Mouse (Mus musculus): ENCODE results near the gene Cdhr3. TPM values are rescaled to one million over a fixed set of nuclear protein-coding genes. Genes with fewer than 3 reads are reported as not detected.

The Cdhr3 gene
- polyA plus RNA-seq, 1 experiment from 2014 or later: not detected

DNA sequence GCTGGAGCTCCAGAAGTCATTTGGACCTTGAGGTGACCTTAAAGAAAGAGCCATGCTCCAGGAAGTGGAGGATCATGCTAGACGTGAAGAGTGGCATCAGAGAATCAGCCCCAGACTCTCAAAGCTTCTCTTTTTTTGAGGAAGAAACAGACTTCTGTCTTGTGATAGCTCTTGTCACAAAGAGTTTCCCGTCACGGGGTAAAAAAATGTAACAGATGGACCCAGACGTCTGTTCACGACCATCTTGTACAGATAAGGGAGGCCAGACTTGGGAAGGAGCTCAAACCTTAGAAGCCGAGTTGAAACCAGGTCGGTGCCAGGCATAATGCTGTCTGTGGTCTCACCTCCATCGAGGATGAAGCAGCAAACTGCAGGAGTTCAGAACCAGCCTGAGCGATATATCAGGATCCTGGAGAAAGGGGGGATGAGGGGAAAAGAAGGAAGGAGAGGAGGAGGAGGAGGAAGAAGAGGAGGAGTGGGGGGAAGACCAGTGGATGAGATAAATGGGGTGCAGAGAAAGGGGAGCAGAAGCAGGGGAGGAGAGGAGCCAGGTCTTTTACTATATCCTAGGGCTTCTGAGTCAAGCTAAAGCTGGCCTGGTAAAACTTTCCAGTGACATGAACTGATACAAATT lies 33.0 kb upstream of the Cdhr3 start:
- Histone ChIP-seq H3K27me3 (ENCODE audit: control insufficient read depth, insufficient read depth, low read length) (no peaks in the 10 kb centered on the region), H3K4me2 (ENCODE audit: low read depth, low read length, severe bottlenecking) (no peak overlapping the region), H3K9me3 (ENCODE audit: control insufficient read depth, low read length) (no peaks in the 10 kb centered on the region), H3K9ac (ENCODE audit: low read length) (no peak overlapping the region), H3K27ac (ENCODE audit: low read depth, low read length) (no peak overlapping the region), H3K36me3 (ENCODE audit: control insufficient read depth, insufficient read depth, low read length) (no peaks in the 10 kb centered on the region), H3K4me1 (replicated peaks; ENCODE audit: control insufficient read depth, insufficient read depth, low read length) (peaks cover 3% of the 10 kb centered on the region; the same call in 1 of the 2 replicates), H3K4me3 (ENCODE audit: low read depth, low read length) (no peak overlapping the region)
- ATAC-seq (replicated peaks; ENCODE audit: low FRiP score) (no peak), DNase-seq (ENCODE audit: low spot score) (no peak)
- WGBS: 86% methylated on average over 9 of the region's 9 CpGs

DNA sequence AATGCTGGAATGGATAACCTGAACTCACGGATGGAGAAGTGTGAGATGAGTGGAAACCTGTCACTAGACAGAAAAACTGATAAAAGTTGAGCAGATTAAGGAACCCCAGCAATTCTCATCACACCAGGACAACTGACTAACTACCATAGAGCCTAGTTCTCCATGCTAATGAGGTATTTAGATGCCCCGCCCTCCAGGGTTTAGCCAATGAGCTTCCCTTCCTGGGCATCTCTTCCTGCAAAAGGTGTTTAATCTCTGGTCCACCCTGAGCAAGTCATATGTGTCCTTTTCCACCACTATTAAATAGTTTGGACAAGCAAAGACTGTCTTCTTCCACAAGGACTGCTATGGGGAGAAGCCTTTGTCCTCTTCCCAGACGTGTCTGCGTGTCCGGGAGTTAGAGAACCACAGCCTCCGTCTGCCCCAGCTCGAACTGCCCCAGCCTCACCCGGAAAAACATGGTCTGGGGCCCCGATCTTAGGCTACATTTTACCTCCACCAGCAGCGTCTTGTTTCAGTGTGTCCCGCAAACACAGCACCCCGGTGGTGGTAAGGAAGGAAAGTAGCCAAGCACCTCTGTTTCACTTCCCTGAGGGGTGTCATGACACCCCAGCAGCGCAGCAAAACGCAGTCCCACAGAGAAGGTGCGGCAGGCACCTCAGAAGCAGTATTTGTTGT lies 26.1 kb upstream of the Cdhr3 start:
- Histone ChIP-seq H3K4me1 (replicated peaks; ENCODE audit: control insufficient read depth, insufficient read depth, low read length) (0 out of 2 replicates have a peak, but pooled peaks cover 1% of the 10 kb centered on the region), H3K36me3 (ENCODE audit: control insufficient read depth, insufficient read depth, low read length) (no peaks in the 10 kb centered on the region), H3K9me3 (ENCODE audit: control insufficient read depth, low read length) (no peaks in the 10 kb centered on the region), H3K4me3 (ENCODE audit: low read depth, low read length) (no peak overlapping the region), H3K9ac (ENCODE audit: low read length) (no peak overlapping the region; the same call in 1 of the 2 replicates), H3K27me3 (ENCODE audit: control insufficient read depth, insufficient read depth, low read length) (no peaks in the 10 kb centered on the region), H3K4me2 (ENCODE audit: low read depth, low read length, severe bottlenecking) (0 out of 2 replicates have a peak overlapping the region, but pooled peaks have one; percentile 9), H3K27ac (ENCODE audit: low read depth, low read length) (no peak overlapping the region)
- WGBS: 38% methylated on average over 15 of the region's 15 CpGs
- no peak for ATAC-seq (replicated peaks; ENCODE audit: low FRiP score)
- DNase-seq (ENCODE audit: low spot score): no peak

DNA sequence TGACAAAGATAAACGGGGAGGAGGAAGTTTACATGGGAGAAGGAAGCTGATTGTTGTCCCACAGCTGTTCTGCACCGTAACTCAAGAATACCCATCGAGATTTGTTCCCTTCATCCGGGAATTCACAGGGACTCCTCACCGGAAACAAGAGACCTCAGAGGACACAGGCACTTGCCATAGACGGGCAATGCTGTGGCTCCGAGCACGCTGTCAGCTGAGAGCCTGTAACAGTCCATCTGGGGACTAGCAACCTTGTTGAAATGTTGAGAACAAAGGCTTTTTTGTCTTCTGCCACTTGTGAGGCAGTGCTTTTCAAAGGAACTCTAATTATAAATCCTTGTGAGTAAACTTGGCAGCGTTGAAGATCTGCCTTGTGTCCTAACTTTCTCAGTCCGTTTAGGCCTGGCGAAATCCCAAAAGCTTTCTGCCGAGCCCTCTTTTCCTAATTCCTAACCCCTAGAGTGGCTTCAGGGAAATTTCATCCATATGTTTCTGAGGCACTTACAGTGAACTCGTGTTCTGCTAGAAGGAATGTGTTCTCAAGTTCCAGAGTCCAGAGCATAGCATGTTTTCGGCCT lies 18.3 kb upstream of the Cdhr3 start:
- Histone ChIP-seq H3K4me3 (ENCODE audit: low read depth, low read length) (no peak overlapping the region), H3K36me3 (ENCODE audit: control insufficient read depth, insufficient read depth, low read length) (no peaks in the 10 kb centered on the region), H3K4me1 (replicated peaks; ENCODE audit: control insufficient read depth, insufficient read depth, low read length) (0 out of 2 replicates have a peak, but pooled peaks cover 2% of the 10 kb centered on the region), H3K27ac (ENCODE audit: low read depth, low read length) (no peak overlapping the region; the same call in 1 of the 2 replicates), H3K27me3 (ENCODE audit: control insufficient read depth, insufficient read depth, low read length) (no peaks in the 10 kb centered on the region), H3K4me2 (ENCODE audit: low read depth, low read length, severe bottlenecking) (no peak overlapping the region), H3K9me3 (ENCODE audit: control insufficient read depth, low read length) (no peaks in the 10 kb centered on the region), H3K9ac (ENCODE audit: low read length) (0 out of 2 replicates have a peak overlapping the region, but pooled peaks have one; percentile 20)
- WGBS: 40% methylated on average over 14 of the region's 14 CpGs
- 0 out of 2 replicates have a peak, but pooled peaks have one; percentile 54 for ATAC-seq (replicated peaks; ENCODE audit: low FRiP score)
- no peak for DNase-seq (ENCODE audit: low spot score)

DNA sequence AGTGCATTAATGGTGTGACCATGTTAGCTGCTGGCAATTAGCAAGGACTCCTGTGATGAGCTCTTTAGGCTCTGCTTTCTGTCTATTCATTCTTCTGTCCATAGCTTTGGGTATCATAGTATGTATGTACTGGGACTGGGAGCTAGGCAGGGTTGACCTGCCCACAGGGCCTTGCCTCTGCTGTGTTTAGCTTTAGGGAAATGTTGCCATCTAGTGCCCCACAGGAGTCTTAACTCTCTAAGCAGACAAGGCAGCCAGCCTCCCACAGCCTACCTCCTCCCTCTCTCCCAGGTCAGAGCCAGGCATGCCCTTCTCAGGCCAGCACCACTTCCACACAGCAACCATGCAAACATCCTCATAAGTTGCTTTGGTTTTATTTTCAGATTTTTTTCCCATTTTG lies 16.9 kb upstream of the Cdhr3 start:
- H3K27ac ChIP-seq (ENCODE audit: low read depth, low read length): no peak overlapping the region
- H3K4me1 ChIP-seq (replicated peaks; ENCODE audit: control insufficient read depth, insufficient read depth, low read length): 0 out of 2 replicates have a peak, but pooled peaks cover 2% of the 10 kb centered on the region
- DNase-seq (ENCODE audit: low spot score): no peak
- no peaks in the 10 kb centered on the region for H3K9me3 ChIP-seq (ENCODE audit: control insufficient read depth, low read length)
- no peak overlapping the region for H3K4me2 ChIP-seq (ENCODE audit: low read depth, low read length, severe bottlenecking)
- H3K9ac ChIP-seq (ENCODE audit: low read length): no peak overlapping the region
- no peaks in the 10 kb centered on the region for H3K27me3 ChIP-seq (ENCODE audit: control insufficient read depth, insufficient read depth, low read length)
- peak; percentile 66 for ATAC-seq (replicated peaks; ENCODE audit: low FRiP score)
- no peaks in the 10 kb centered on the region for H3K36me3 ChIP-seq (ENCODE audit: control insufficient read depth, insufficient read depth, low read length)
- H3K4me3 ChIP-seq (ENCODE audit: low read depth, low read length): no peak overlapping the region

DNA sequence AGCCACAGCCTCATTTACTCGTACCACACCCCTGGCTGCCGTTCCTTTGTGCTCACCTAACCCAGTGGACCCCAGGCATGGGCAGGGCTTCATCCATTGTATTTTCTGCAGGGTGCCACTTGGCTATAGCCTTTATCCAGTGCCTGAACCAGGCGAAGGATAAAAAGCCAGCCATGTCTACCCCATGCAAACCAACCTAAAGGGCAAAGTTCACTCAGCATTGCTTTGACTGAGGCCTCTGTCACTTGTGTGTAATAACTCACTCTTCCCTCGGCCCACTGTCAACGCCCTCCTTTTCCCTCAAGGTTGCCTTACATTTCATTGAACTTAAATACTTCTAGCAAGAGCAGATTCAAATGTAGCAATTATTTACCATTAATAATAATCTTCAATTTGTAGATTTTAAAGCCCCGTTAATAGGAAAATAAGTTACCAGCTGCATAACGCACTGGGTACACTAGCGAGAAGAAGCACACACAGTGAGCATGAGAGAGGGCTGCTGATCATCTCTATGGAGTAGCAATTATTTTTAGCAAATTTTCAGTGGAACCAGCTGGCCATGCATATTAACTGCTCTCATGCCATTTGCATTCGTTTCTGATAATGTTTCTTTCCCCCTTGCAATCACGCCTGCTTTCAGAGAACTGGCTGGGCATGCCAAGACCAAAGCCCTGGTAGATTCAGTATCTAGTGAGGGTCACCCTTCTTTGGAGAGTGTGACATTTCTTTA lies 13.9 kb upstream of the Cdhr3 start:
- no peak overlapping the region for H3K27ac ChIP-seq (ENCODE audit: low read depth, low read length)

DNA sequence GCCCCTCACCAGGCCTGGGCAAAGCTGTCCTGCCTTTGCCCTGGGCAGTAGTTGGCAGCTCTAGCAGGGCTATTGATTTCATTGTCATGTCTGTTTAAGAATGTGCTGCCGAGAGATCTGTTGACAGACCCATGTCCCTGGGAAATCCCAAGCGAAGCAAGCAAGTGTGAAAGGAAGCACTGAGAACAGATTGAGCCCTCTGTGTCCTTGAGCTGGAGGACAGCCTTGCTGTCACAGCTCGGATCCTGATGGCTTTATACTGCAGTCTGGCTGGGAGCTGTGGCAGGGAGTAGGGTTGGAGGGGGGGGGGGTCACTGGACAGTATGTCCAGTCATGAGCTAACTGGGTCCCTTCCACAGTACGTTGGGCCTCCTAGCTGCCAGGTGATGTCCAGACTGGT lies 13.0 kb upstream of the Cdhr3 start:
- Histone ChIP-seq H3K9ac (ENCODE audit: low read length) (no peak overlapping the region), H3K27ac (ENCODE audit: low read depth, low read length) (no peak overlapping the region), H3K4me3 (ENCODE audit: low read depth, low read length) (no peak overlapping the region), H3K36me3 (ENCODE audit: control insufficient read depth, insufficient read depth, low read length) (no peaks in the 10 kb centered on the region), H3K4me1 (replicated peaks; ENCODE audit: control insufficient read depth, insufficient read depth, low read length) (no peaks in the 10 kb centered on the region), H3K27me3 (ENCODE audit: control insufficient read depth, insufficient read depth, low read length) (no peaks in the 10 kb centered on the region), H3K4me2 (ENCODE audit: low read depth, low read length, severe bottlenecking) (no peak overlapping the region), H3K9me3 (ENCODE audit: control insufficient read depth, low read length) (no peaks in the 10 kb centered on the region)
- ATAC-seq (replicated peaks; ENCODE audit: low FRiP score) (no peak), DNase-seq (ENCODE audit: low spot score) (no peak)
- 81% methylated on average over 4 of the region's 4 CpGs for WGBS

More for the DNA sequence above, 13.9 kb upstream of the Cdhr3 start:
- Histone ChIP-seq H3K4me1 (replicated peaks; ENCODE audit: control insufficient read depth, insufficient read depth, low read length) (0 out of 2 replicates have a peak, but pooled peaks cover 2% of the 10 kb centered on the region), H3K4me2 (ENCODE audit: low read depth, low read length, severe bottlenecking) (no peak overlapping the region), H3K27me3 (ENCODE audit: control insufficient read depth, insufficient read depth, low read length) (no peaks in the 10 kb centered on the region), H3K9ac (ENCODE audit: low read length) (no peak overlapping the region), H3K9me3 (ENCODE audit: control insufficient read depth, low read length) (no peaks in the 10 kb centered on the region), H3K4me3 (ENCODE audit: low read depth, low read length) (no peak overlapping the region), H3K36me3 (ENCODE audit: control insufficient read depth, insufficient read depth, low read length) (no peaks in the 10 kb centered on the region)
- 72% methylated on average over 10 of the region's 10 CpGs for WGBS
- ATAC-seq (replicated peaks; ENCODE audit: low FRiP score) (no peak), DNase-seq (ENCODE audit: low spot score) (no peak)

DNA sequence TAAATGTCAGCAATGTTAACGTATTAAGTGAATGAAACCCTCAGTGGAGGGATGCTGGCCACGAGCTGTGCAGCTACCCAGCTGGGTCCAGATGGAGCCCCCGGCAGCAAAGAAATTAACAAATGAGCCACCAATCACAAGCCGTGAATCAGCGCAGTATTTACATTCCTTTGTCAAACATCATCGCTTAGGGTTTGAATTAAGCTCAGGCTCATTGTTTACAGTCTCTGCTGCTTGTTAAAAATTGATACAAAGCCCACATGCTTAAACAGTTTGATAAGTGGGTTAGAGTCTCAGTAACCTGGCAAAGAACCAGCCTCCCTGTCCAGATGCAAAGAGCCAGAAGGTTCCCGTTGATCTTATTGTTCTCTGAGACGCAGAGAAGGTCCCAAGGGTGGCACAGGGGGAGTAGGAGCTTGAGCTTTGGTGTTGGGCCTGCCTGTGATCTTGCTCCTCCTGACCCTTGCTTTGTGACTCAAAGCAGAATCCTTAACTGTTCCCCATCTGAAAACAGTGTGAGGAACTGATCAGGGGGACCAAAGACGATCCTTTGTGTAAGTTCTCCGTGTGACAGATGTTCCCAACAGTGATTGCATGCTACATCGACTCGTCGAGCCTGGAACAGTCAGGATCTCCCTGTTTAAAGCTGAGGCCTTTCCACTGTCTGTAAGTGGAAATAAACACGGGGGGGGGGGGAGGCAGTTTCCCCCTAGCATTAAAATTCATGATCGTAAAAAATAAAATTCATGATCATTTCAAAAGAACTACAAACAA lies 9.9 kb upstream of the Cdhr3 start:
- Histone ChIP-seq H3K36me3 (ENCODE audit: control insufficient read depth, insufficient read depth, low read length) (no peaks in the 10 kb centered on the region), H3K4me1 (replicated peaks; ENCODE audit: control insufficient read depth, insufficient read depth, low read length) (no peaks in the 10 kb centered on the region), H3K4me2 (ENCODE audit: low read depth, low read length, severe bottlenecking) (no peak overlapping the region), H3K27me3 (ENCODE audit: control insufficient read depth, insufficient read depth, low read length) (no peaks in the 10 kb centered on the region), H3K9me3 (ENCODE audit: control insufficient read depth, low read length) (no peaks in the 10 kb centered on the region), H3K9ac (ENCODE audit: low read length) (no peak overlapping the region), H3K27ac (ENCODE audit: low read depth, low read length) (no peak overlapping the region), H3K4me3 (ENCODE audit: low read depth, low read length) (no peak overlapping the region)
- DNase-seq (ENCODE audit: low spot score) (no peak), ATAC-seq (replicated peaks; ENCODE audit: low FRiP score) (peak; percentile 56)
- WGBS: 54% methylated on average over 15 of the region's 15 CpGs

DNA sequence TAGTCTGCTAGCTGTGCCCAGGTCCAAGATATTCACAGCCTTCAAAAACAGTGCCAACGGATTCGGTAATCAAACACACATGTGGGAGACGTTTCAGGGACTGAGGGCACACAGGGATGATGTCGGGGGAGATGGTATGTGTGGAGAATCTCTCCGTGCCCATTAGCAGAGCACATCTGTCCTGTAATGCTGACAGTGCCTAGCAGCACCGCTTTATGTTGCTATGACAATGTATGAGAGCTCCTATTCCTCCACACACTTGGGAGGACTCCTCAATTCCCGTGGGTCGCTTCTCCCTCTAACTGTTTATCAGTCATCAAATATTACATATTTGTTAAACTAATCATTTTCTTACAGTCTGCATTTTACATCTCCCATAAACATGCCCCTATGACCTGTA lies 9.0 kb upstream of the Cdhr3 start:
- H3K9me3 ChIP-seq (ENCODE audit: control insufficient read depth, low read length): no peaks in the 10 kb centered on the region
- no peak overlapping the region for H3K4me3 ChIP-seq (ENCODE audit: low read depth, low read length)
- H3K4me2 ChIP-seq (ENCODE audit: low read depth, low read length, severe bottlenecking): no peak overlapping the region
- no peak overlapping the region for H3K9ac ChIP-seq (ENCODE audit: low read length)
- no peaks in the 10 kb centered on the region for H3K36me3 ChIP-seq (ENCODE audit: control insufficient read depth, insufficient read depth, low read length)
- DNase-seq (ENCODE audit: low spot score): no peak
- no peak for ATAC-seq (replicated peaks; ENCODE audit: low FRiP score)
- H3K27me3 ChIP-seq (ENCODE audit: control insufficient read depth, insufficient read depth, low read length): no peaks in the 10 kb centered on the region
- no peaks in the 10 kb centered on the region for H3K4me1 ChIP-seq (replicated peaks; ENCODE audit: control insufficient read depth, insufficient read depth, low read length)
- WGBS: 86% methylated on average over 8 of the region's 8 CpGs
- no peak overlapping the region for H3K27ac ChIP-seq (ENCODE audit: low read depth, low read length)
